ENCODE assay signal across 40 mouse cellular contexts in genomic region chr5:104224299-104224698, GRCm38 (mm10). TPM values are rescaled to one million over a fixed set of nuclear protein-coding genes. Genes with fewer than 3 reads are reported as not detected.
"Had no signal": no experiment of that assay in that cellular context is flagged by ENCODE, and none has a peak within 500 bp of the region (broad histone marks: within the 10 kb centered on the region; RNA-seq: fewer than 3 reads in every experiment).

No protein-coding gene starts in this region.

- H3K4me3 ChIP-seq: heart, embryonic 10.5 days; heart, embryonic 12.5 days; heart, embryonic 13.5 days; heart, embryonic 15.5 days; hindbrain, embryonic 10.5 days; hindbrain, embryonic 12.5 days; hindbrain, embryonic 13.5 days; hindbrain, embryonic 15.5 days; kidney, embryonic 15.5 days; layer of hippocampus, adult 2 months; left cerebral cortex, adult 2 months had no signal

- H3K4me1 ChIP-seq: heart, embryonic 10.5 days; heart, embryonic 13.5 days; hindbrain, embryonic 10.5 days; hindbrain, embryonic 12.5 days; hindbrain, embryonic 13.5 days; hindbrain, embryonic 15.5 days had no signal

- H3K27ac ChIP-seq: heart, embryonic 10.5 days; heart, embryonic 13.5 days; heart, embryonic 15.5 days; hindbrain, embryonic 10.5 days; hindbrain, embryonic 12.5 days; hindbrain, embryonic 13.5 days; hindbrain, embryonic 14.5 days; hindbrain, embryonic 15.5 days; hindbrain, postnatal 0 days; kidney, embryonic 15.5 days; kidney, postnatal 0 days; layer of hippocampus, adult 2 months; left cerebral cortex, adult 2 months had no signal

- H3K27me3 ChIP-seq: heart, embryonic 12.5 days; heart, embryonic 13.5 days; heart, embryonic 15.5 days; hindbrain, embryonic 12.5 days; hindbrain, embryonic 13.5 days; hindbrain, embryonic 15.5 days; kidney, embryonic 15.5 days had no signal

- ATAC-seq: hindbrain, embryonic 16.5 days; hindbrain, postnatal 0 days; inflammation-experienced regulatory T-cells, adult 6 months had no signal

- DNase-seq: heart, postnatal 10 days; heart, postnatal 14 days; heart, postnatal 36 days; heart, postnatal 4 days; kidney, adult 11 months; kidney, adult 18-20 months; kidney, adult 8-10 months; kidney, postnatal 10 days; kidney, postnatal 14 days; kidney, postnatal 25 days; kidney, postnatal 36 days; kidney, postnatal 4 days; layer of hippocampus, adult 9-11 months; layer of hippocampus, postnatal 36 days had no signal

- H3K9me3 ChIP-seq: heart, embryonic 10.5 days; heart, embryonic 12.5 days; heart, embryonic 13.5 days; heart, embryonic 15.5 days; hindbrain, embryonic 10.5 days; hindbrain, embryonic 12.5 days; hindbrain, embryonic 13.5 days; hindbrain, embryonic 15.5 days; kidney, embryonic 15.5 days had no signal

- H3K4me2 ChIP-seq: heart, embryonic 11.5 days; heart, embryonic 12.5 days; heart, embryonic 13.5 days; heart, embryonic 15.5 days; hindbrain, embryonic 12.5 days; hindbrain, embryonic 13.5 days; hindbrain, embryonic 14.5 days; hindbrain, embryonic 15.5 days; kidney, embryonic 15.5 days had no signal

- H3K9ac ChIP-seq: heart, embryonic 12.5 days; heart, embryonic 13.5 days; heart, embryonic 15.5 days; hindbrain, embryonic 12.5 days; hindbrain, embryonic 13.5 days; hindbrain, embryonic 14.5 days; hindbrain, embryonic 15.5 days; kidney, embryonic 15.5 days had no signal

- H3K36me3 ChIP-seq: heart, embryonic 10.5 days; heart, embryonic 12.5 days; heart, embryonic 13.5 days; heart, embryonic 15.5 days; hindbrain, embryonic 10.5 days; hindbrain, embryonic 12.5 days; hindbrain, embryonic 13.5 days; hindbrain, embryonic 15.5 days; kidney, embryonic 15.5 days had no signal

RNA-seq across cellular contexts. Expression of gene Dmp1, which starts 21.9 kb away (rescaled TPM):
- polyA plus RNA-seq: heart, embryonic 11.5 days; heart, embryonic 12.5 days; heart, embryonic 14.5 days; inflammation-experienced regulatory T-cells, adult 6 months; kidney, adult 2 months; kidney, embryonic 14.5 days had no signal

RNA-seq across cellular contexts. Expression of gene Dspp, which starts 53.8 kb away (rescaled TPM):
- polyA plus RNA-seq: heart, embryonic 10.5 days; heart, embryonic 11.5 days; heart, embryonic 12.5 days; heart, embryonic 13.5 days; heart, embryonic 14.5 days; heart, embryonic 15.5 days; heart, embryonic 16.5 days; heart, postnatal 0 days; hindbrain, embryonic 10.5 days; hindbrain, embryonic 11.5 days; hindbrain, embryonic 12.5 days; hindbrain, embryonic 13.5 days; hindbrain, embryonic 14.5 days; hindbrain, embryonic 15.5 days; hindbrain, embryonic 16.5 days; hindbrain, postnatal 0 days; inflammation-experienced regulatory T-cells, adult 6 months; intestine, embryonic 14.5 days; kidney, adult 2 months; kidney, embryonic 14.5 days; kidney, embryonic 15.5 days; kidney, embryonic 16.5 days; kidney, postnatal 0 days; large intestine, adult 2 months had no signal
